Mouse (Mus musculus) kidney, postnatal 0 days (tissue): Measurements from ENCODE around the gene Gm42715. TPM values are rescaled to one million over a fixed set of nuclear protein-coding genes. Genes with fewer than 3 reads are reported as not detected.
"Not testable (repeated sequence)": the region's sequence is repeated elsewhere in the genome, so short reads cannot be mapped to it uniquely, and the experiment has no call there.

Experiments
- ATAC-seq: fragments of 200-750 bp; cut with Nextera tagmentation; replicated peaks from 2 replicates; pipeline ENCODE4 v1.8.0; 2017; ENCODE audit warnings: low read depth, moderate number of reproducible peaks, moderate TSS enrichment, moderate library complexity; ENCODE audit not compliant: low FRiP score
- DNase-seq: peaks from one replicate; pipeline ENCODE4 v3.0.0-alpha.2; 2016; ENCODE audit warnings: low spot score
- H3K27ac ChIP-seq: fragments of 300-500 bp; sonication (generic); 2 replicates; pipeline ENCODE4 v1.5.1; 2014; ENCODE audit warnings: mild to moderate bottlenecking
- H3K27me3 ChIP-seq: fragments of 300-500 bp; sonication (generic); 2 replicates; pipeline ENCODE4 v1.6.1; 2014; ENCODE audit warnings: low read length, mixed read lengths; ENCODE audit not compliant: insufficient read depth
- H3K36me3 ChIP-seq: fragments of 300-500 bp; sonication (generic); 2 replicates; pipeline ENCODE4 v1.6.1; 2014; ENCODE audit warnings: low read length, mixed read lengths; ENCODE audit not compliant: insufficient read depth
- H3K4me1 ChIP-seq: fragments of 300-500 bp; sonication (generic); replicated peaks from 2 replicates; pipeline ENCODE4 v1.6.1; 2014; ENCODE audit warnings: antibody characterized with exemption, low read length, mixed read lengths; ENCODE audit not compliant: insufficient read depth
- H3K4me2 ChIP-seq: fragments of 300-500 bp; sonication (generic); 2 replicates; pipeline ENCODE4 v1.6.1; 2014; ENCODE audit warnings: mild to moderate bottlenecking, low read length, moderate library complexity, mixed read lengths
- H3K4me3 ChIP-seq: fragments of 300-500 bp; sonication (generic); replicated peaks from 2 replicates; pipeline ENCODE4 v1.5.1; 2014; ENCODE audit warnings: low read depth, low read length
- H3K9ac ChIP-seq: fragments of 300-500 bp; sonication (generic); 2 replicates; pipeline ENCODE4 v1.6.1; 2014; ENCODE audit warnings: low read depth, low read length
- H3K9me3 ChIP-seq: fragments of 300-500 bp; sonication (generic); replicated peaks from 2 replicates; pipeline ENCODE4 v1.6.1; 2016; ENCODE audit warnings: low read length, inconsistent platforms, mixed read lengths
- CTCF ChIP-seq: IDR thresholded peaks from 2 replicates; pipeline ENCODE4 v1.5.1; 2016; ENCODE audit warnings: antibody characterized with exemption, low read depth, mild to moderate bottlenecking, moderate library complexity
- WGBS: fragments of 180-500 bp; shearing (Covaris S2); extraction: QIAGEN DNeasy Blood & Tissue Kit; methylation state at CpG from one replicate; pipeline ENCODE4 v1.1.7; 2014; 5-methylcytosine and 5-hydroxymethylcytosine counted together
- polyA plus RNA-seq: library from polyadenylated mRNA; unstranded; fragments of >200 nt; fragmentation: Nextera tagmentation; extraction: Ambion mirVana; gene quantifications from 2 replicates; pipeline ENCODE4 v1.2.1, GENCODE M21; 2015

The Gm42715 gene
- polyA plus RNA-seq, 1 experiment from 2014 or later: 10.9 TPM

DNA sequence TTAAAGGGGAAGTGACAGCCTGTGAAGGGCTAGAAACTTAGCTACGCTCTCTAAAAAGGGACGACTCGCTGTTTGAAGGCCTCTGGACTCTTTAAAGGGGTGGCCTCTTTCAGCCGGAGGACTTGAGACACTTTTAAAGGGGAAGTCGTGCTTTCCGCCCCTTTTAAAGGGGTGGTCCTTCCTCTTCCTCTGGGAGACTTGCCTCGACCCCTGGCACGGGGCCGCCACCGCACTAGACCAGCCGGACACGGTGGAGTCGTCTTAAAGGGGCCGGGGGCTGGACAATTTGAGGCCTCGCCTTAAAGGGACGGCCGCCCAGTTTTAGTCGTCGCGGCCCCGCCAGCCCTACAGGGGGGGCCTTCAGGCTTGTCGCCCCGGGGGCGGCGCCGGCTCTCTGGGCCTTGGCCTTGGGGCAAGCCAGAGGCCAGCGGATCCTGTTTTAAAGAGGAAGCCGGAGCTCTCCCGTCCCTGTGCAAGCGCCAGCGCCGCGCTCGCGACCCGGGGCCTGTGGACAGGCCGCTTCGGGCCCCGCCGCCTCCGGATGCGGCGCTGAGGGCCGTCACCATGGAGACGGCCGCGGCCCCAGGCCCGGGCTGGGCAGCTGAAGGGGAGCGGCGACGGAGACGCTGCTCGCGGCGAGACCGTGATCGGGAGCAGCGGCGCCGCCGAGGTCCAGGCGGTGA lies 40.6 kb upstream of the Gm42715 start, which contains the start of gene Fbrs:
Gene Fbrs (plus strand): TSS at position 565 of the 683 bp plus-strand sequence.
- DNase-seq (peak; percentile 98), ATAC-seq (peak; percentile 77)
- H3K9me3 ChIP-seq: no peaks in the 10 kb centered on the region
- peak within 1 kb of the TSS; percentile 96 for H3K9ac ChIP-seq
- peak within 1 kb of the TSS; percentile 98 for H3K27ac ChIP-seq
- H3K4me2 ChIP-seq: peak within 1 kb of the TSS; percentile 78
- H3K27me3 ChIP-seq: no peaks in the 10 kb centered on the region
- WGBS: under 1% methylated on average over 57 of the region's 62 CpGs
- H3K4me1 ChIP-seq: peaks cover 10% of the 10 kb centered on the region; the same call in 1 of the 2 replicates
- peaks cover 30% of the 10 kb centered on the region; the same call in 1 of the 2 replicates for H3K36me3 ChIP-seq
- TF ChIP-seq CTCF: peak; percentile 5; the same call in 1 of the 2 replicates
- H3K4me3 ChIP-seq: peak within 1 kb of the TSS; percentile 98

DNA sequence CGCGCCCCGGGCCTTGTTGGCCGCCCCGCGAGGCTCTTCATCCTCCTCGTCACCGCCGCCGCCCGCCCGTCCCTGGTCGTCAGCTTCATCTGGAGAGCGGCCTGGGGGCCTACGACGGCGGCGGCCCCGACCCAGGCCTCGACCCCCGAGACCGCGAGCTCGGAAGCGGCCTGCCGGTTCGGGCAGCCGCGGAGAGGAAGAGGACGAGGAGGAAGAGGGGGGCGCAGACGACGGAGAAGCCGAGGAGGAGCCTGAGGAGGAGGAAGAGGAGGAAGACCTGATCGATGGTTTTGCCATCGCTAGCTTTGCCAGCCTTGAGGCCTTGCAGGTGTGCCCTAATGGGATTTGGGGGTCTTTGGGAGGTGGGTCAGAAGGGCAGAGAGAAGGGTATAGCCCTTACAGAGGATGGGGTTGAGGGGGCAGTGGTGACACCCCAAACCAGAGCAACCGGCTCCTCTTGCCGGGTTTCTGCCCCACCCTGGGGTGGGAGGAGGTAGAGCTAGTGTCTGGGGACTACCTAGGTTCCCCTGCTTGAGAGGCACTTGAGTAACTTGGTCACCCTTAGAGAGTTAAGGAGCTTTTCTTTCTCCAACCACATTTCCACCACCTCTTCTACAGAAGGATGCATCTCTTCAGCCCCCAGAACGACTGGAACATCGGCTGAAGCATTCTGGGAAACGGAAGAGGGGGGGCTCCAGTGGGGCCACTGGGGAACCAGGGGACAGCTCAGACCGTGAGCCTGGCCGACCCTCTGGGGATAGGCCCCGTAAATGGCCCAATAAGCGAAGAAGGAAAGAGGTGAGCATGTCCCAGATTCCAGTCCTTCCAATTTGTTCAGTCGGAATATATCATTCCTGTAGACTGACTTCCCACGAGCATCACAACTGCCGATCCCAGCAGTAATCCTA lies 39.8 kb upstream of the Gm42715 start:
- peaks cover 29% of the 10 kb centered on the region for H3K36me3 ChIP-seq
- no peak for TF ChIP-seq CTCF
- H3K27ac ChIP-seq: peak overlapping the region; percentile 98
- no peaks in the 10 kb centered on the region for H3K9me3 ChIP-seq
- H3K9ac ChIP-seq: peak overlapping the region; percentile 96
- 3% methylated on average over 47 of the region's 48 CpGs for WGBS
- H3K4me2 ChIP-seq: peak overlapping the region; percentile 78
- H3K27me3 ChIP-seq: no peaks in the 10 kb centered on the region
- no peak for ATAC-seq
- H3K4me1 ChIP-seq: peaks cover 10% of the 10 kb centered on the region; the same call in 1 of the 2 replicates
- H3K4me3 ChIP-seq: peak overlapping the region; percentile 98
- DNase-seq: peak; percentile 31

DNA sequence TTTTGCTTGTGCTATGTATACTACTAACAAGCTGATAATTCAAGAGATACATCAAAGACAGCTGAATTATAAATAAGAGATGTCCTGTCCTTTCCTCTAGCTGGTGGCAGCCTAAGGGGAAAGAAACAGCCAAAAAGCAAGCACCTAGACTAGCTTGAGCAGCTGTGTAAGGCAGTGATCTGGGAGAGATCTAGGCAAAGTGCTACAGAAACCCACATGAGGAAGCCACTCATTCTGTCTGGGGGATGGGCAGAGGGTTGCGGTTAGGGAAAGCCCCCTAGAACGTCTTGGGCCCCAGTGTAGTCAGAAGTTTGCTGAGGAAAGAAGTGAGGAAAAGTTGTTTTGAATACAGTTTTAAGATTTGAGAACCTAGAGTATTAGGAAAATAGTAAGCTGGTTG lies 39.1 kb upstream of the Gm42715 start:
- H3K4me2 ChIP-seq: peak overlapping the region; percentile 78
- no peak for DNase-seq
- peak overlapping the region; percentile 98 for H3K4me3 ChIP-seq
- 60% methylated on average over 2 of the region's 2 CpGs for WGBS
- ATAC-seq: no peak
- peaks cover 27% of the 10 kb centered on the region for H3K36me3 ChIP-seq
- TF ChIP-seq CTCF: no peak
- H3K4me1 ChIP-seq: peaks cover 10% of the 10 kb centered on the region; the same call in 1 of the 2 replicates
- no peak overlapping the region; the same call in 1 of the 2 replicates for H3K27ac ChIP-seq
- peak overlapping the region; percentile 96; the same call in 1 of the 2 replicates for H3K9ac ChIP-seq
- no peaks in the 10 kb centered on the region for H3K27me3 ChIP-seq
- no peaks in the 10 kb centered on the region for H3K9me3 ChIP-seq

- Histone ChIP-seq H3K4me1 (peaks cover 2% of the 10 kb centered on the region; the same call in 1 of the 2 replicates), H3K27ac (no peak overlapping the region), H3K36me3 (peaks cover 53% of the 10 kb centered on the region), H3K4me3 (no peak overlapping the region), H3K4me2 (no peak overlapping the region), H3K9me3 (no peaks in the 10 kb centered on the region), H3K27me3 (no peaks in the 10 kb centered on the region), H3K9ac (no peak overlapping the region)
- DNase-seq: no peak
- ATAC-seq: no peak
- 82% methylated on average over 5 of the region's 5 CpGs for WGBS
- no peak for TF ChIP-seq CTCF
Measured at GRCm38 (mm10) chr7:127485416-127485815, 34.0 kb upstream of the Gm42715 start.

DNA sequence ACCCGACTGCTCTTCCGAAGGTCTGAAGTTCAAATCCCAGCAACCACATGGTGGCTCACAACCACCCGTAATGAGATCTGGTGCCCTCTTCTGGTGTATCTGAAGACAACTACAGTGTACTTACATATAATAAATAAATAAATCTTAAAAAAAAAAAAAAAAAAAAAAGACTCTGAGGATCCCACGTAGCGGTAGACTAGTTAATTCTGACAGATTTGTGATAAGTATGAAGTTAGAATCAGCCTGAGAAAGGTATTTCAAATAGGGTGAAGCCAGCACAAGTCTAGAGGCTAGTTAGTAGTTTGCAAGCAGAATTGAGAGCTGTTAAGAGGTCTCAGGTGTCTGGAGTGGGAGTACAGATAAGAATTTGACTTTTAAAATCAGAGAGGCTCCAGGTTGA lies 31.0 kb upstream of the Gm42715 start:
- ATAC-seq, H3K4me2 ChIP-seq, DNase-seq, H3K9me3 ChIP-seq, H3K27ac ChIP-seq, H3K4me1 ChIP-seq, H3K27me3 ChIP-seq, H3K4me3 ChIP-seq, H3K9ac ChIP-seq: not testable (repeated sequence)
- WGBS: 88% methylated on average over 4 of the region's 5 CpGs
- H3K36me3 ChIP-seq: peaks cover 57% of the 10 kb centered on the region

GRCm38 (mm10) chr7:127489982-127490381 lies 29.4 kb upstream of the Gm42715 start:
- peaks cover 52% of the 10 kb centered on the region for H3K36me3 ChIP-seq
- H3K4me3 ChIP-seq: no peak overlapping the region
- WGBS: 91% methylated on average over 7 of the region's 7 CpGs
- no peaks in the 10 kb centered on the region for H3K4me1 ChIP-seq
- TF ChIP-seq CTCF: no peak
- H3K9me3 ChIP-seq: no peaks in the 10 kb centered on the region
- no peak overlapping the region for H3K27ac ChIP-seq
- H3K9ac ChIP-seq: no peak overlapping the region
- H3K4me2 ChIP-seq: no peak overlapping the region
- no peaks in the 10 kb centered on the region for H3K27me3 ChIP-seq
- peak; percentile 38; the same call in 1 of the 2 replicates for ATAC-seq
- DNase-seq: no peak
